Mouse (Mus musculus) testis, adult 2 months (tissue): ENCODE data around the gene Sfxn5.

Experiments used
- CTCF ChIP-seq: fragments of 200-500 bp; IDR thresholded peaks from 2 replicates; pipeline ENCODE4 v1.5.1; 2012; ENCODE audit warnings: low read depth, mild to moderate bottlenecking, inconsistent platforms, low read length, moderate library complexity; ENCODE audit not compliant: control insufficient read depth, insufficient read depth, insufficient replicate concordance
- POLR2A ChIP-seq: fragments of 200-500 bp; IDR thresholded peaks from 2 replicates; pipeline ENCODE4 v1.6.1; 2012; ENCODE audit warnings: low read depth, mild to moderate bottlenecking, inconsistent platforms, low read length, moderate library complexity; ENCODE audit not compliant: control insufficient read depth

- no peak for TF ChIP-seq CTCF
- TF ChIP-seq POLR2A = no peak
Measured at GRCm38 (mm10) chr6:85179569-85179968, 153.7 kb downstream of the Sfxn5 start.
